Mouse (Mus musculus): ENCODE measurements at regions not wholly inside any gene's neighbourhood (a gene's known extent, or its start where the extent isn't known, plus 50 kb on each side); places are given as distances from the start of the nearest gene placed in this dataset.
"Not testable (repeated sequence)": the region's sequence is repeated elsewhere in the genome, so short reads cannot be mapped to it uniquely, and the experiment has no call there.

DNA sequence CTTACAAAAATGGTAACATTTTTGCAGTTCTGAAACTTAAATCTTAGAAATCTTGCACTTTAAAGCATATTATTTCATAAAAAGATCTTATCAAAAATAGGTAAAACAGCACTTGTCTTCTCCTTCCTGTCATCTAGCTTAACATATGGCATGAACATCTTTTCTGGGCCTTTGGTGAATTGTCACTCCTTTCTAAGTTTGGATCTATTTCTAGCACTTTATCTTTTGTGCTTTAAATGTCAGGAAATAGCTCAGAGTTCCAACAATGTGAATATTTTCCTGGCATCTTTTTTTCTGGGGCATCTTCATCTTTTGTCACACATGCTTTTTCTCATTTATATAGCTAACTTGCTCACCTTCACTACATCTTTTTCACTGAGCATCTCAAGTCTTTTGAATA is 527.4 kb upstream of the Gm5150 start:
- DNase-seq, result no peak

DNA sequence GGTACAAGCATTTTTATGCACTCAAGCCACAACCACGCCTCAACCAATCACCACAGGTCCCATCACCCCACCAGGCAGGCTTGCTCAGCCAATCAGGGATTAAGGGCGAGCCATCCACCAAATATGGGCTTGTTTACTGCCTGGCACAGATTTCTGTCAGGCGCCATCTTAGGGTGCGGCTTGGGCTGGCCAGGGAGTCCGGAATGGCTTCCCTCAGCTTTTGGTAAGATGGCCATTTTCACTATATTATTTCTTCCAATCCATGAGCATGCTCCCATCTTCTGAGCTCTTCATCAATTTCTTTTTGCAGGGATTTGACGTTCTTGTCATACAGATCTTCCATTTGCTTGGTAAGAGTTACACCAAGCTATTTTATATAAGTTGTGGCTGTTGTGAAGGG is 521.3 kb upstream of the Gm5150 start:
- not testable (repeated sequence) for DNase-seq

GRCm38 (mm10) chr3:16488431-16488830 is 482.2 kb upstream of the Gm5150 start:
- DNase-seq, result not testable (repeated sequence)

- DNase-seq, result no peak
Measured at GRCm38 (mm10) chr3:16482750-16483149, 476.5 kb upstream of the Gm5150 start.

- DNase-seq, result no peak
Measured at GRCm38 (mm10) chr3:16471360-16471759, 465.1 kb upstream of the Gm5150 start.

- DNase-seq, result peak; percentile 30
Measured at GRCm38 (mm10) chr3:16466388-16466787, 460.2 kb upstream of the Gm5150 start.

- DNase-seq, result no peak
Measured at GRCm38 (mm10) chr3:16465357-16465756, 459.1 kb upstream of the Gm5150 start.

- no peak for DNase-seq
Measured at GRCm38 (mm10) chr3:16464301-16464700, 458.1 kb upstream of the Gm5150 start.

DNA sequence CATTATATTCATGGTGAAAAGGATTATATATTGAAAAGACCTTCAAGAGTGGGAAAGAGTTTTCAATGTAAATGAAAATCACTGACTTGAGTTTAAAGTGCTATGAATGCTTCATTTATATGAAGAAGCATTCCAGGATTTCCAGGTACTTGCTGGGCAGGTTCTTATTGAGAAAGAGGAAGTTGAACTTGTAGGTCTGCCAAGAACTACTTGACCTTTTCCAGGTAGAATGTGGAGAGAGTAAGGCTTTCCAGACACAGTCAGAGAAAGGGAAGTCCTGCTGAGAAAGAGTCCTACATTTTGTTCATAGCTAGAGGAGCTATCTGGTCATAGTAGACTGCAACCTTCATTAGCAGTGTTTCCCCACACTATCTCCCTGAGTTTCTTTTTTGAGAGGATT is 426.8 kb upstream of the Gm5150 start:
- no peak for DNase-seq

DNA sequence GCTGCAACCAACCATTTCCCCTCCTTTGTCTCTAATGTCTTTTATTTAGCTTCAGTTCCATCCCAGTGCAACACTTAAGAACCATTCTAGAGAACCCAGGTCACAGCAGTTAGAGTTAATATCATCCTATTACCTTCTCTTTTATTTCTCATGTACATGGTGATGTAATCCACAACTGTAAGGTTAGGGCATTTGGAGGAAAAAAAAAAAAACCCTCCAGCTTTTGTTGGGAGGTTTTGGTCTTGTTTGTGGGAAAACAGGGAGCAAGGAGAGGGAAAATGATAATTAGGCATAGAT is 425.5 kb upstream of the Gm5150 start:
- DNase-seq, result no peak

GRCm38 (mm10) chr3:16431082-16431818 is 425.0 kb upstream of the Gm5150 start:
- DNase-seq, result no peak

Data from cerebellum, adult 9-11 months (tissue).